In genomic region chr1:133863257-133863997, GRCm38 (mm10) we compare ENCODE assay signal across 8 mouse cellular contexts. TPM values are rescaled to one million over a fixed set of nuclear protein-coding genes. Genes with fewer than 3 reads are reported as not detected.
DNase-seq lines count a peak whose midpoint lies in the region; ATAC-seq lines count a peak whose summit lies in the region.

No protein-coding gene starts in this region.

- H3K27me3 ChIP-seq in heart, embryonic 16.5 days (ENCODE audit: control insufficient read depth, insufficient read depth, low read length), result no peaks in the 10 kb centered on the region

- peak; percentile 84 for ATAC-seq in heart, embryonic 16.5 days (replicated peaks; ENCODE audit: extremely low read depth, insufficient read depth, low FRiP score)

- peaks cover 18% of the 10 kb centered on the region for H3K4me1 ChIP-seq in heart, embryonic 16.5 days (ENCODE audit: control insufficient read depth, insufficient read depth, low read length)

- DNase-seq in heart, adult 11 months, result peak; percentile 94
- no peak for DNase-seq in heart, postnatal 25 days (ENCODE audit: low spot score)
- peak; percentile 64 for DNase-seq in brain, adult 2 months (ENCODE audit: low read depth, low spot score)
- peak; percentile 31 for DNase-seq in lung, postnatal 25 days (ENCODE audit: low spot score)
- no peak for DNase-seq in urinary bladder, postnatal 36 days (ENCODE audit: low spot score in 2 of 2)
- DNase-seq in retina, embryonic 14.5 days (ENCODE audit: low spot score), result no peak
- DNase-seq in spleen, postnatal 4 days (ENCODE audit: low spot score in 2 of 2), result no peak

- 18% methylated on average over 10 of the region's 10 CpGs for WGBS in heart, embryonic 16.5 days

- no peaks in the 10 kb centered on the region; the same call in 1 of the 2 replicates for H3K9me3 ChIP-seq in heart, embryonic 16.5 days (replicated peaks; ENCODE audit: control insufficient read depth, low read length)

- no peak overlapping the region for H3K4me3 ChIP-seq in heart, embryonic 16.5 days (ENCODE audit: low read length)

- H3K4me2 ChIP-seq in heart, embryonic 16.5 days (ENCODE audit: low read depth, low read length), result no peak overlapping the region

- intact Hi-C loops in heart, postnatal 25 days (cut with DNase I), result no loop called here

- H3K36me3 ChIP-seq in heart, embryonic 16.5 days (ENCODE audit: control insufficient read depth, insufficient read depth), result no peaks in the 10 kb centered on the region

- H3K27ac ChIP-seq in heart, embryonic 16.5 days (ENCODE audit: low read length), result peak overlapping the region; percentile 64

- H3K9ac ChIP-seq in heart, embryonic 16.5 days (ENCODE audit: low read length), result no peak overlapping the region

RNA-seq across cellular contexts. Expression of gene Optc, which starts 44.4 kb away (rescaled TPM):
- total RNA-seq in heart, postnatal 25 days (2021), result under 1 TPM; 0.36 to 0.42 TPM
- polyA plus RNA-seq in heart, embryonic 16.5 days (2015; fragmentation: Nextera tagmentation; extraction: Ambion mirVana), result 0.28 and 0.36 TPM in 2 replicates

RNA-seq across cellular contexts. Expression of gene Prelp, which starts 57.8 kb away (rescaled TPM):
- 10 to 100 TPM; 30.4 to 36.3 TPM for total RNA-seq in heart, postnatal 25 days (2021)
- polyA plus RNA-seq in heart, embryonic 16.5 days (2015; fragmentation: Nextera tagmentation; extraction: Ambion mirVana), result 4.4 and 5.6 TPM in 2 replicates

Comparison
In these comparisons a context has a peak if more than half of its experiments do, and no peak if none do; other contexts are left out.
1. DNase-seq: peak in heart, adult 11 months (single experiment), brain, adult 2 months (single experiment) and lung, postnatal 25 days (single experiment); none in heart, postnatal 25 days (single experiment), urinary bladder, postnatal 36 days (0 of 2), retina, embryonic 14.5 days (single experiment) and spleen, postnatal 4 days (0 of 2).